Mouse (Mus musculus) C2C12 (cell line): ENCODE measurements around the gene 4921517D22Rik. TPM values are rescaled to one million over a fixed set of nuclear protein-coding genes. Genes with fewer than 3 reads are reported as not detected.

Experiments used
- H3K27me3 ChIP-seq: one replicate; pipeline ENCODE4 v1.6.1; 2011; ENCODE audit not compliant: control insufficient read depth, insufficient read depth, insufficient read length
- H3K36me3 ChIP-seq: one replicate; pipeline ENCODE4 v1.6.1; 2011; ENCODE audit not compliant: control insufficient read depth, insufficient read depth
- H3K4me3 ChIP-seq: one replicate; pipeline ENCODE4 v1.5.1; 2011; ENCODE audit warnings: mild to moderate bottlenecking, control low read depth; ENCODE audit not compliant: poor library complexity, insufficient read depth, severe bottlenecking
- H3K79me2 ChIP-seq: one replicate; pipeline ENCODE4 v1.6.1; 2011; ENCODE audit not compliant: control insufficient read depth, insufficient read depth
- H3K79me3 ChIP-seq: one replicate; pipeline ENCODE4 v1.6.1; 2011; ENCODE audit warnings: low read depth, control low read depth
- H3ac ChIP-seq: one replicate; pipeline ENCODE3; 2011; ENCODE audit warnings: low read depth; ENCODE audit not compliant: control insufficient read depth, insufficient read length
- CEBPB ChIP-seq: IDR thresholded peaks from one replicate; pipeline ENCODE4 v1.6.1; 2011; ENCODE audit warnings: low read depth, mild to moderate bottlenecking, control low read depth, moderate library complexity
- CTCF ChIP-seq: IDR thresholded peaks from one replicate; pipeline ENCODE4 v1.5.1; 2011; ENCODE audit not compliant: control insufficient read depth, insufficient read depth, insufficient read length
- FOSL1 ChIP-seq: IDR thresholded peaks from one replicate; pipeline ENCODE4 v1.8.0; 2011; ENCODE audit warnings: mild to moderate bottlenecking, low read length; ENCODE audit not compliant: poor library complexity, insufficient read depth, severe bottlenecking
- MAX ChIP-seq: IDR thresholded peaks from one replicate; pipeline ENCODE4 v1.6.1; 2011; ENCODE audit warnings: mild to moderate bottlenecking, control low read depth
- MYOD1 ChIP-seq: IDR thresholded peaks from one replicate; pipeline ENCODE4 v1.6.1; 2011; ENCODE audit warnings: low read depth; ENCODE audit not compliant: control insufficient read depth, insufficient read length
- MYOG ChIP-seq: IDR thresholded peaks from one replicate; pipeline ENCODE4 v1.6.1; 2011; ENCODE audit not compliant: control insufficient read depth, insufficient read length; ENCODE audit errors: extremely low read depth
- USF1 ChIP-seq: IDR thresholded peaks from one replicate; pipeline ENCODE4 v1.6.1; 2011; ENCODE audit warnings: low read depth, mild to moderate bottlenecking, control low read depth, moderate library complexity
- polyA plus RNA-seq: library from polyadenylated mRNA; unstranded; fragments of >200 nt; fragmentation: generic; extraction: Trizol; gene quantifications from one replicate; pipeline ENCODE4 v1.2.1, GENCODE M21; 2012; ENCODE audit warnings: missing spikeins

The 4921517D22Rik gene
- polyA plus RNA-seq, 1 experiment: not detected

- no peaks in the 10 kb centered on the region for H3K36me3 ChIP-seq
- TF ChIP-seq USF1 (peak; percentile 23), MYOD1 (no peak), CTCF (no peak), FOSL1 (no peak)
- no peaks in the 10 kb centered on the region for H3K79me3 ChIP-seq
- H3ac ChIP-seq: no peak overlapping the region
- H3K27me3 ChIP-seq: no peaks in the 10 kb centered on the region
- no peak overlapping the region for H3K4me3 ChIP-seq
- H3K79me2 ChIP-seq: no peaks in the 10 kb centered on the region
Observed at GRCm38 (mm10) chr13:59646674-59647244, 47.1 kb downstream of the 4921517D22Rik start.

- TF ChIP-seq MYOD1 (no peak), MYOG (no peak), USF1 (no peak), MAX (no peak), CTCF (no peak), FOSL1 (no peak), CEBPB (no peak)
- Histone ChIP-seq H3K79me3 (no peaks in the 10 kb centered on the region), H3K36me3 (no peaks in the 10 kb centered on the region)
Observed at GRCm38 (mm10) chr13:59645491-59645890, 48.4 kb downstream of the 4921517D22Rik start.

DNA sequence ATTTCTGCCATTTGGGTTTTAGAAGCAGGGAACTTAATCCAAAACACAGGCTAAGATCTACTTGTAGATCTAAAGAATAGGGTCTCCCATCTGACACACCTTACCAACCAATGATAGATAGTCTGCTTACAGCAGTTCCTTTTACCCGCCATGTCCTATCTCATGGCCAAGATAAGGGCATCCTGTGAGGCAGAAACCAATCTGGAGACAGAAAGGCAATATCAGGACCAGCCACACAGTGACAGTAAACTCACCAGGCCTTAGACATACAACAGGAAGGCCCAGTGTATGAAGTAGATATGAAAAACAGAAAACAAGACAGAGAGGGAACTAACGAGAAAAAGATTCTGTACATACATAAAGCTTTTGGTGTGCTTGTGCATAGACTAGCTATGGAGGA lies 51.1 kb downstream of the 4921517D22Rik start:
- H3K27me3 ChIP-seq: no peaks in the 10 kb centered on the region
- TF ChIP-seq CTCF (no peak), MYOG (no peak), MAX (no peak)
- H3K36me3 ChIP-seq: peaks cover 1% of the 10 kb centered on the region
- no peaks in the 10 kb centered on the region for H3K79me2 ChIP-seq
- no peak overlapping the region for H3K4me3 ChIP-seq
- no peaks in the 10 kb centered on the region for H3K79me3 ChIP-seq
- no peak overlapping the region for H3ac ChIP-seq

More at GRCm38 (mm10) chr13:59645491-59645890, 48.4 kb downstream of the 4921517D22Rik start:
- Histone ChIP-seq H3K27me3 (no peaks in the 10 kb centered on the region), H3K79me2 (no peaks in the 10 kb centered on the region), H3ac (no peak overlapping the region), H3K4me3 (no peak overlapping the region)

DNA sequence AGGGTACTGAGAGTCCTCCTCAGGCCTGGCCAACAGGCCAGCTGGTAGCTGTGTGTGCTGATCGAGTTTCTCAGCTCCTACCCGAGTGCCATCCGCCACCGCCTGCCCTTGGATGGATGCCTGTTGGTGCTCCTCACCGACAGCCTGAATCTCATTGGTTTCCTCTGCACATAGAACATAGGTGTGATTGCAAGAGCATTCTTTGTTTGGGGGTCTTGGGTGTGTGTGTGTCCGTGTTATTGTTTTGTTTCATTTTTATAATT lies 53.8 kb downstream of the 4921517D22Rik start:
- Histone ChIP-seq H3K79me2 (no peaks in the 10 kb centered on the region), H3K4me3 (no peak overlapping the region), H3K79me3 (no peaks in the 10 kb centered on the region), H3K36me3 (peaks cover 21% of the 10 kb centered on the region), H3K27me3 (no peaks in the 10 kb centered on the region), H3ac (no peak overlapping the region)
- TF ChIP-seq MAX: no peak
- TF ChIP-seq MYOG: no peak
- TF ChIP-seq CTCF: no peak
- TF ChIP-seq MYOD1: no peak
- no peak for TF ChIP-seq CEBPB
- no peak for TF ChIP-seq FOSL1
- TF ChIP-seq USF1: no peak

- H3K27me3 ChIP-seq: no peaks in the 10 kb centered on the region
- H3K36me3 ChIP-seq: peaks cover 26% of the 10 kb centered on the region
- TF ChIP-seq CTCF: no peak
- TF ChIP-seq FOSL1: no peak
- TF ChIP-seq USF1: no peak
- no peak for TF ChIP-seq MAX
- no peak for TF ChIP-seq MYOD1
- TF ChIP-seq CEBPB: no peak
- TF ChIP-seq MYOG: no peak
Observed at GRCm38 (mm10) chr13:59639368-59640177, 54.3 kb downstream of the 4921517D22Rik start.

GRCm38 (mm10) chr13:59637800-59638199 lies 56.1 kb downstream of the 4921517D22Rik start:
- H3ac ChIP-seq: no peak overlapping the region
- no peak for TF ChIP-seq CTCF
- TF ChIP-seq MYOD1: no peak
- TF ChIP-seq MAX: no peak
- no peak for TF ChIP-seq FOSL1
- TF ChIP-seq USF1: no peak
- no peak for TF ChIP-seq MYOG
- no peak for TF ChIP-seq CEBPB
- no peak overlapping the region for H3K4me3 ChIP-seq
- no peaks in the 10 kb centered on the region for H3K27me3 ChIP-seq
- no peaks in the 10 kb centered on the region for H3K79me3 ChIP-seq
- peaks cover 44% of the 10 kb centered on the region for H3K36me3 ChIP-seq
- H3K79me2 ChIP-seq: no peaks in the 10 kb centered on the region

More at GRCm38 (mm10) chr13:59639368-59640177, 54.3 kb downstream of the 4921517D22Rik start:
- no peak overlapping the region for H3K4me3 ChIP-seq
- no peaks in the 10 kb centered on the region for H3K79me3 ChIP-seq
- H3ac ChIP-seq: no peak overlapping the region
- no peaks in the 10 kb centered on the region for H3K79me2 ChIP-seq
